ENCODE assay signal across 8 mouse cellular contexts in genomic region chr7:101421529-101421928, GRCm38 (mm10). TPM values are rescaled to one million over a fixed set of nuclear protein-coding genes. Genes with fewer than 3 reads are reported as not detected.
DNase-seq lines count a peak whose midpoint lies in the region; ATAC-seq lines count a peak whose summit lies in the region.

Pde2a (plus strand) TSS chr7:101421691.

- H3K27me3 ChIP-seq in liver, embryonic 13.5 days, result peaks cover 47% of the 10 kb centered on the region

- H3K4me1 ChIP-seq in liver, embryonic 13.5 days (replicated peaks), result peaks cover 20% of the 10 kb centered on the region

- no peaks in the 10 kb centered on the region for H3K9me3 ChIP-seq in liver, embryonic 13.5 days (replicated peaks)

- H3K27ac ChIP-seq in liver, embryonic 13.5 days, result no peak within 1 kb of the TSS

- DNase-seq in cerebellum, postnatal 10 days, result peak; percentile 44 to 46
- no peak for DNase-seq in cerebellum, adult 9-10 months
- DNase-seq in adrenal gland, postnatal 25 days, result no peak
- DNase-seq in frontal cortex, postnatal 25 days (ENCODE audit: low spot score in 2 of 2), result peak; percentile 54 to 72
- DNase-seq in liver, embryonic 13.5 days, result peak; percentile 35
- peak; percentile 73 to 85 for DNase-seq in right cerebral cortex, postnatal 36 days (ENCODE audit: low spot score in 2 of 2)
- DNase-seq in embryo, embryonic 9.5 days (ENCODE audit: extremely low spot score), result no peak

- ATAC-seq in inflammation-experienced regulatory T-cells, adult 6 months, result no peak
- ATAC-seq in liver, embryonic 13.5 days (ENCODE audit: low read depth), result peak; percentile 79

- 13% methylated on average over 6 of the region's 6 CpGs for WGBS in liver, embryonic 13.5 days (ENCODE audit: insufficient replicate concordance)

- H3K9ac ChIP-seq in liver, embryonic 13.5 days, result no peak within 1 kb of the TSS

- H3K4me2 ChIP-seq in liver, embryonic 13.5 days, result peak within 1 kb of the TSS; percentile 41

- no peaks in the 10 kb centered on the region for H3K36me3 ChIP-seq in liver, embryonic 13.5 days

- H3K4me3 ChIP-seq in liver, embryonic 13.5 days (replicated peaks), result no peak within 1 kb of the TSS; the same call in 1 of the 2 replicates

RNA-seq across cellular contexts. Expression of gene Pde2a, which starts in this region (rescaled TPM):
- total RNA-seq in adrenal gland, postnatal 25 days (2021), result 161 and 169 TPM in 2 replicates
- polyA plus RNA-seq in inflammation-experienced regulatory T-cells, adult 6 months (2017; shearing (Covaris generic)), result 10 to 100 TPM in 2 of 3 experiments, 1 to 10 TPM in 1; 6.1 to 36.2 (median 19.9) TPM
- 4.0 and 6.7 TPM in 2 replicates for polyA plus RNA-seq in liver, embryonic 13.5 days (2015; fragmentation: Nextera tagmentation; extraction: Ambion mirVana)

Comparison
In these comparisons a context has a peak if more than half of its experiments do, and no peak if none do; other contexts are left out.
1. DNase-seq: peak in cerebellum, postnatal 10 days (2 of 2), frontal cortex, postnatal 25 days (2 of 2), liver, embryonic 13.5 days (single experiment) and right cerebral cortex, postnatal 36 days (2 of 2); none in cerebellum, adult 9-10 months (single experiment), adrenal gland, postnatal 25 days (single experiment) and embryo, embryonic 9.5 days (single experiment).